Mouse (Mus musculus) lung, postnatal 0 days (tissue): ENCODE measurements at regions not wholly inside any gene's neighbourhood (a gene's known extent, or its start where the extent isn't known, plus 50 kb on each side); places are given as distances from the start of the nearest gene placed in this dataset.

ENCODE experiments used
- CTCF ChIP-seq: IDR thresholded peaks from 2 replicates; pipeline ENCODE4 v1.5.1; 2016; ENCODE audit warnings: antibody characterized with exemption, mild to moderate bottlenecking
- EP300 ChIP-seq: IDR thresholded peaks from 2 replicates; pipeline ENCODE4 v1.6.1; 2016; ENCODE audit warnings: antibody characterized with exemption, mild to moderate bottlenecking, control low read depth

DNA sequence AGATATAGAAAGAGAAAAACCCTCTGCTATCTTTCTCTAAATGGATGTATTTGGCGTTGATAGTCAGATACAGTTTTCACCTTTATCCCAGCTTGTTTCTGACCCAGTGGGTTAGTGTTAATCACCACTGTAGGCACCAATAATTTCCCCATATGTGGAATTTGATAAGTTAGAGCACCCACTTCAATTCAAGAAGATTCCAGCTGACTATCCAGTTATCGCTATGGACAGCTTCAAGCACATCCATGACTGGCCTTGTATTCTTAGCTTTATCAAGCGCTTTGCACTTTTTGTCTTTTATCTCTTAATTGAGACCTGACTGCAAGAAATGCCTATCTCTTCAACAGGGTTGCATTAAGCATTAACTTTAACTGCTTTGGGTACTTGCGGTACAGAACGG lies 211.3 kb downstream of the Nr4a2 start:
- TF ChIP-seq EP300 (no peak), CTCF (no peak)
